Mouse (Mus musculus) C2C12 (cell line): ENCODE data around the gene Pde2a.

Experiments used
- CEBPB ChIP-seq: IDR thresholded peaks from one replicate; pipeline ENCODE4 v1.6.1; 2011; ENCODE audit warnings: low read depth, mild to moderate bottlenecking, control low read depth, moderate library complexity
- CTCF ChIP-seq: IDR thresholded peaks from one replicate; pipeline ENCODE4 v1.5.1; 2011; ENCODE audit not compliant: control insufficient read depth, insufficient read depth, insufficient read length
- MAX ChIP-seq: IDR thresholded peaks from one replicate; pipeline ENCODE4 v1.6.1; 2011; ENCODE audit warnings: mild to moderate bottlenecking, control low read depth

GRCm38 (mm10) chr7:101423970-101424369, 2.5 kb downstream of the Pde2a start:
- TF ChIP-seq CTCF, result no peak
- TF ChIP-seq MAX, result no peak
- no peak for TF ChIP-seq CEBPB
